Mouse (Mus musculus): ENCODE data around the gene Ctnnd1. TPM values are rescaled to one million over a fixed set of nuclear protein-coding genes. Genes with fewer than 3 reads are reported as not detected.

Gene Ctnnd1
- polyA plus RNA-seq, 1 experiment from 2014 or later = 27.6 TPM

GRCm38 (mm10) chr2:84623428-84624119, 27.0 kb downstream of the Ctnnd1 start:
- no peaks in the 10 kb centered on the region for H3K27me3 ChIP-seq (replicated peaks)
- no peaks in the 10 kb centered on the region for H3K9me3 ChIP-seq (replicated peaks)
- H3K4me2 ChIP-seq = no peak overlapping the region
- 92% methylated on average over 3 of the region's 3 CpGs for WGBS
- H3K4me3 ChIP-seq (replicated peaks) = no peak overlapping the region
- H3K27ac ChIP-seq (replicated peaks) = no peak overlapping the region
- no peak for ATAC-seq (ENCODE audit: low FRiP score)
- H3K36me3 ChIP-seq = peaks cover 32% of the 10 kb centered on the region
- H3K9ac ChIP-seq (replicated peaks) = no peak overlapping the region
- peaks cover 10% of the 10 kb centered on the region for H3K4me1 ChIP-seq

GRCm38 (mm10) chr2:84622668-84623067, 27.9 kb downstream of the Ctnnd1 start:
- H3K27me3 ChIP-seq (replicated peaks) = no peaks in the 10 kb centered on the region
- no peak overlapping the region for H3K4me3 ChIP-seq (replicated peaks)
- H3K9me3 ChIP-seq (replicated peaks) = no peaks in the 10 kb centered on the region
- no peak overlapping the region for H3K27ac ChIP-seq (replicated peaks)
- peaks cover 32% of the 10 kb centered on the region for H3K36me3 ChIP-seq
- H3K4me2 ChIP-seq = no peak overlapping the region
- H3K4me1 ChIP-seq = peaks cover 10% of the 10 kb centered on the region
- no peak for ATAC-seq (ENCODE audit: low FRiP score)
- no peak overlapping the region for H3K9ac ChIP-seq (replicated peaks)
- 84% methylated on average over 2 of the region's 2 CpGs for WGBS

- Histone ChIP-seq H3K4me1 (no peaks in the 10 kb centered on the region), H3K36me3 (peaks cover 58% of the 10 kb centered on the region), H3K9me3 (replicated peaks) (no peaks in the 10 kb centered on the region), H3K27me3 (replicated peaks) (no peaks in the 10 kb centered on the region), H3K4me2 (no peak overlapping the region), H3K27ac (replicated peaks) (no peak overlapping the region), H3K9ac (replicated peaks) (no peak overlapping the region), H3K4me3 (replicated peaks) (no peak overlapping the region)
- ATAC-seq (ENCODE audit: low FRiP score) = no peak
- 97% methylated on average over 21 of the region's 21 CpGs for WGBS
These were observed 30.8 kb downstream of the Ctnnd1 start for GRCm38 (mm10) chr2:84619646-84620340.

- Histone ChIP-seq H3K9ac (replicated peaks) (no peak overlapping the region), H3K9me3 (replicated peaks) (no peaks in the 10 kb centered on the region), H3K4me2 (no peak overlapping the region), H3K4me1 (no peaks in the 10 kb centered on the region), H3K36me3 (peaks cover 67% of the 10 kb centered on the region), H3K27me3 (replicated peaks) (no peaks in the 10 kb centered on the region), H3K27ac (replicated peaks) (0 out of 2 replicates have a peak overlapping the region, but pooled peaks have one; percentile 9), H3K4me3 (replicated peaks) (no peak overlapping the region)
- ATAC-seq (ENCODE audit: low FRiP score) = no peak
- WGBS = 75% methylated on average over 2 of the region's 2 CpGs
These were observed 31.7 kb downstream of the Ctnnd1 start for GRCm38 (mm10) chr2:84618914-84619313.

GRCm38 (mm10) chr2:84617637-84618515, 32.7 kb downstream of the Ctnnd1 start:
- Histone ChIP-seq H3K36me3 (peaks cover 71% of the 10 kb centered on the region), H3K27ac (replicated peaks) (no peak overlapping the region), H3K4me3 (replicated peaks) (no peak overlapping the region), H3K9ac (replicated peaks) (no peak overlapping the region), H3K4me2 (no peak overlapping the region), H3K9me3 (replicated peaks) (no peaks in the 10 kb centered on the region), H3K27me3 (replicated peaks) (no peaks in the 10 kb centered on the region), H3K4me1 (no peaks in the 10 kb centered on the region)
- ATAC-seq (ENCODE audit: low FRiP score) = peak; percentile 66
- WGBS = 78% methylated on average over 3 of the region's 3 CpGs

- Histone ChIP-seq H3K36me3 (peaks cover 89% of the 10 kb centered on the region), H3K4me1 (no peaks in the 10 kb centered on the region), H3K4me2 (no peak overlapping the region), H3K27ac (replicated peaks) (no peak overlapping the region), H3K9me3 (replicated peaks) (no peaks in the 10 kb centered on the region), H3K4me3 (replicated peaks) (no peak overlapping the region), H3K27me3 (replicated peaks) (no peaks in the 10 kb centered on the region), H3K9ac (replicated peaks) (no peak overlapping the region)
- WGBS = 98% methylated on average over 6 of the region's 6 CpGs
- no peak for ATAC-seq (ENCODE audit: low FRiP score)
These were observed 37.8 kb downstream of the Ctnnd1 start for GRCm38 (mm10) chr2:84612764-84613163.

GRCm38 (mm10) chr2:84607842-84608241, 42.7 kb downstream of the Ctnnd1 start:
- Histone ChIP-seq H3K4me2 (no peak overlapping the region), H3K9ac (replicated peaks) (no peak overlapping the region), H3K4me1 (no peaks in the 10 kb centered on the region), H3K9me3 (replicated peaks) (no peaks in the 10 kb centered on the region), H3K36me3 (peaks cover 84% of the 10 kb centered on the region), H3K27ac (replicated peaks) (no peak overlapping the region), H3K27me3 (replicated peaks) (no peaks in the 10 kb centered on the region), H3K4me3 (replicated peaks) (no peak overlapping the region)
- 88% methylated on average over 1 of the region's 1 CpGs for WGBS
- ATAC-seq (ENCODE audit: low FRiP score) = no peak

- Histone ChIP-seq H3K9ac (replicated peaks) (no peak overlapping the region), H3K4me2 (no peak overlapping the region), H3K9me3 (replicated peaks) (no peaks in the 10 kb centered on the region), H3K4me1 (no peaks in the 10 kb centered on the region), H3K4me3 (replicated peaks) (no peak overlapping the region), H3K36me3 (peaks cover 64% of the 10 kb centered on the region), H3K27ac (replicated peaks) (no peak overlapping the region), H3K27me3 (replicated peaks) (no peaks in the 10 kb centered on the region)
- WGBS = 88% methylated on average over 2 of the region's 2 CpGs
- no peak for ATAC-seq (ENCODE audit: low FRiP score)
These were observed 49.6 kb downstream of the Ctnnd1 start for GRCm38 (mm10) chr2:84600977-84601376.

- H3K27me3 ChIP-seq (replicated peaks) = no peaks in the 10 kb centered on the region
- H3K4me3 ChIP-seq (replicated peaks) = no peak overlapping the region
- ATAC-seq (ENCODE audit: low FRiP score) = no peak
- H3K9me3 ChIP-seq (replicated peaks) = no peaks in the 10 kb centered on the region
- no peaks in the 10 kb centered on the region for H3K4me1 ChIP-seq
- WGBS = 97% methylated on average over 6 of the region's 6 CpGs
- no peak overlapping the region for H3K4me2 ChIP-seq
- H3K27ac ChIP-seq (replicated peaks) = no peak overlapping the region
- H3K36me3 ChIP-seq = peaks cover 51% of the 10 kb centered on the region
- H3K9ac ChIP-seq (replicated peaks) = no peak overlapping the region
These were observed 51.2 kb downstream of the Ctnnd1 start for GRCm38 (mm10) chr2:84599270-84599888.

GRCm38 (mm10) chr2:84597123-84597522, 53.4 kb downstream of the Ctnnd1 start:
- H3K9me3 ChIP-seq (replicated peaks) = no peaks in the 10 kb centered on the region
- H3K4me1 ChIP-seq = no peaks in the 10 kb centered on the region
- H3K27me3 ChIP-seq (replicated peaks) = no peaks in the 10 kb centered on the region
- H3K4me3 ChIP-seq (replicated peaks) = no peak overlapping the region
- 100% methylated on average over 1 of the region's 1 CpGs for WGBS
- no peak overlapping the region for H3K27ac ChIP-seq (replicated peaks)
- H3K9ac ChIP-seq (replicated peaks) = no peak overlapping the region
- no peak overlapping the region for H3K4me2 ChIP-seq
- no peak for ATAC-seq (ENCODE audit: low FRiP score)
- peaks cover 29% of the 10 kb centered on the region for H3K36me3 ChIP-seq

GRCm38 (mm10) chr2:84592801-84593200, 57.8 kb downstream of the Ctnnd1 start:
- Histone ChIP-seq H3K27ac (replicated peaks) (no peak overlapping the region), H3K4me2 (no peak overlapping the region), H3K4me3 (replicated peaks) (no peak overlapping the region), H3K9ac (replicated peaks) (no peak overlapping the region), H3K4me1 (no peaks in the 10 kb centered on the region), H3K27me3 (replicated peaks) (no peaks in the 10 kb centered on the region), H3K9me3 (replicated peaks) (no peaks in the 10 kb centered on the region), H3K36me3 (0 out of 2 replicates have a peak, but pooled peaks cover 7% of the 10 kb centered on the region)
- 94% methylated on average over 8 of the region's 8 CpGs for WGBS
- ATAC-seq (ENCODE audit: low FRiP score) = no peak
